Mouse (Mus musculus): ENCODE measurements at regions not wholly inside any gene's neighbourhood (a gene's known extent, or its start where the extent isn't known, plus 50 kb on each side); places are given as distances from the start of the nearest gene placed in this dataset.

DNA sequence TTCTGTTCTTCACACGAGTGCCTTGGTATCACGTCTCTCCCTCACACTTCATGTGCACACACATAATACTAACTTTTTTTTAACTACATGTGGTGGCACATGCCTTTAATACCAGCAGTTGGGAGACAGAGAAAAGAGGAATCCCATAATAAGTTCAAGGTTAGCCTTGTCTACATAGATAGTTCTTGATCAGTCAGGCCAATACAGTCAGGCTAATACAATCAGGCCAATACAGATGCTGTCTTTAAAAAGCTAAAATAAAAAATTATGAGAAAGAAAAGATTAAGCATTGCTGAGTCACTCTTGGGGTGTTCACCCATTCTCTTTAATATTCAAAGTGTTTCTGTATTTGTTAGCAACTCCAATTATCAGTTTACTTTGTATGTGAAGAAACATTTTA, 61.3 kb upstream of the Podxl start:
- no peak for TF ChIP-seq POLR2A (IDR thresholded peaks at IDR 0.05; ENCODE audit: borderline replicate concordance, low read depth, low read length)
- no peak for TF ChIP-seq CTCF (IDR thresholded peaks at IDR 0.05; ENCODE audit: low read depth, low read length)

Data from bone marrow macrophage, adult 2 months (primary cell).